Mouse (Mus musculus): ENCODE measurements around the gene Ush2a. TPM values are rescaled to one million over a fixed set of nuclear protein-coding genes. Genes with fewer than 3 reads are reported as not detected.

Ush2a gene
- polyA plus RNA-seq, 1 experiment from 2014 or later = 0.01 TPM

- 82% methylated on average over 8 of the region's 8 CpGs for WGBS
- TF ChIP-seq CTCF (IDR thresholded peaks at IDR 0.05; ENCODE audit: low read depth) = no peak
Observed at GRCm38 (mm10) chr1:188518792-188519191, 257.0 kb downstream of the Ush2a start.

GRCm38 (mm10) chr1:188527451-188527850 is 265.6 kb downstream of the Ush2a start:
- TF ChIP-seq CTCF (IDR thresholded peaks at IDR 0.05; ENCODE audit: low read depth) = no peak
- Histone ChIP-seq H3K9me3 (ENCODE audit: control insufficient read depth) (no peaks in the 10 kb centered on the region), H3K27me3 (replicated peaks; ENCODE audit: control insufficient read depth, insufficient read depth, low read length) (no peaks in the 10 kb centered on the region), H3K9ac (ENCODE audit: low read depth, low read length) (no peak overlapping the region), H3K4me1 (replicated peaks; ENCODE audit: control insufficient read depth, insufficient read depth, low read length) (no peaks in the 10 kb centered on the region), H3K4me2 (replicated peaks; ENCODE audit: low read depth) (no peak overlapping the region), H3K36me3 (ENCODE audit: control insufficient read depth, insufficient read depth) (no peaks in the 10 kb centered on the region), H3K4me3 (ENCODE audit: low read depth, low read length) (no peak overlapping the region), H3K27ac (ENCODE audit: low read depth, low read length) (no peak overlapping the region)
- no peak for ATAC-seq
- WGBS = 60% methylated on average over 3 of the region's 3 CpGs

More at GRCm38 (mm10) chr1:188518792-188519191, 257.0 kb downstream of the Ush2a start:
- no peak for ATAC-seq
- Histone ChIP-seq H3K9ac (ENCODE audit: low read depth, low read length) (no peak overlapping the region), H3K4me2 (replicated peaks; ENCODE audit: low read depth) (no peak overlapping the region), H3K4me3 (ENCODE audit: low read depth, low read length) (no peak overlapping the region), H3K4me1 (replicated peaks; ENCODE audit: control insufficient read depth, insufficient read depth, low read length) (no peaks in the 10 kb centered on the region), H3K9me3 (ENCODE audit: control insufficient read depth) (no peaks in the 10 kb centered on the region), H3K36me3 (ENCODE audit: control insufficient read depth, insufficient read depth) (no peaks in the 10 kb centered on the region), H3K27ac (ENCODE audit: low read depth, low read length) (no peak overlapping the region), H3K27me3 (replicated peaks; ENCODE audit: control insufficient read depth, insufficient read depth, low read length) (no peaks in the 10 kb centered on the region)

- Histone ChIP-seq H3K27ac (ENCODE audit: low read depth, low read length) (no peak overlapping the region), H3K4me2 (replicated peaks; ENCODE audit: low read depth) (no peak overlapping the region), H3K36me3 (ENCODE audit: control insufficient read depth, insufficient read depth) (no peaks in the 10 kb centered on the region), H3K9me3 (ENCODE audit: control insufficient read depth) (no peaks in the 10 kb centered on the region), H3K4me1 (replicated peaks; ENCODE audit: control insufficient read depth, insufficient read depth, low read length) (no peaks in the 10 kb centered on the region), H3K4me3 (ENCODE audit: low read depth, low read length) (no peak overlapping the region), H3K9ac (ENCODE audit: low read depth, low read length) (no peak overlapping the region), H3K27me3 (replicated peaks; ENCODE audit: control insufficient read depth, insufficient read depth, low read length) (no peaks in the 10 kb centered on the region)
- TF ChIP-seq CTCF (IDR thresholded peaks at IDR 0.05; ENCODE audit: low read depth) = no peak
- WGBS = 94% methylated on average over 6 of the region's 6 CpGs
- ATAC-seq = no peak
Observed at GRCm38 (mm10) chr1:188529606-188530131, 267.8 kb downstream of the Ush2a start.

GRCm38 (mm10) chr1:188537021-188537420 is 275.2 kb downstream of the Ush2a start:
- 73% methylated on average over 1 of the region's 1 CpGs for WGBS
- Histone ChIP-seq H3K36me3 (ENCODE audit: control insufficient read depth, insufficient read depth) (no peaks in the 10 kb centered on the region), H3K27ac (ENCODE audit: low read depth, low read length) (no peak overlapping the region), H3K27me3 (replicated peaks; ENCODE audit: control insufficient read depth, insufficient read depth, low read length) (no peaks in the 10 kb centered on the region), H3K4me1 (replicated peaks; ENCODE audit: control insufficient read depth, insufficient read depth, low read length) (no peaks in the 10 kb centered on the region), H3K4me2 (replicated peaks; ENCODE audit: low read depth) (no peak overlapping the region), H3K9me3 (ENCODE audit: control insufficient read depth) (no peaks in the 10 kb centered on the region), H3K9ac (ENCODE audit: low read depth, low read length) (no peak overlapping the region), H3K4me3 (ENCODE audit: low read depth, low read length) (no peak overlapping the region)
- no peak for ATAC-seq
- no peak for TF ChIP-seq CTCF (IDR thresholded peaks at IDR 0.05; ENCODE audit: low read depth)

GRCm38 (mm10) chr1:188539621-188540020 is 277.8 kb downstream of the Ush2a start:
- Histone ChIP-seq H3K4me1 (replicated peaks; ENCODE audit: control insufficient read depth, insufficient read depth, low read length) (no peaks in the 10 kb centered on the region), H3K36me3 (ENCODE audit: control insufficient read depth, insufficient read depth) (no peaks in the 10 kb centered on the region), H3K9me3 (ENCODE audit: control insufficient read depth) (no peaks in the 10 kb centered on the region), H3K4me2 (replicated peaks; ENCODE audit: low read depth) (no peak overlapping the region), H3K4me3 (ENCODE audit: low read depth, low read length) (no peak overlapping the region), H3K27ac (ENCODE audit: low read depth, low read length) (no peak overlapping the region), H3K27me3 (replicated peaks; ENCODE audit: control insufficient read depth, insufficient read depth, low read length) (no peaks in the 10 kb centered on the region), H3K9ac (ENCODE audit: low read depth, low read length) (no peak overlapping the region)
- no peak for ATAC-seq
- WGBS = 94% methylated on average over 5 of the region's 5 CpGs
- TF ChIP-seq CTCF (IDR thresholded peaks at IDR 0.05; ENCODE audit: low read depth) = no peak

GRCm38 (mm10) chr1:188541492-188541891 is 279.7 kb downstream of the Ush2a start:
- no peak overlapping the region for H3K9ac ChIP-seq (ENCODE audit: low read depth, low read length)
- no peak overlapping the region for H3K4me3 ChIP-seq (ENCODE audit: low read depth, low read length)
- ATAC-seq = no peak
- 96% methylated on average over 3 of the region's 3 CpGs for WGBS
- H3K9me3 ChIP-seq (ENCODE audit: control insufficient read depth) = no peaks in the 10 kb centered on the region
- TF ChIP-seq CTCF (IDR thresholded peaks at IDR 0.05; ENCODE audit: low read depth) = no peak
- no peaks in the 10 kb centered on the region for H3K4me1 ChIP-seq (replicated peaks; ENCODE audit: control insufficient read depth, insufficient read depth, low read length)
- H3K36me3 ChIP-seq (ENCODE audit: control insufficient read depth, insufficient read depth) = no peaks in the 10 kb centered on the region
- H3K27ac ChIP-seq (ENCODE audit: low read depth, low read length) = no peak overlapping the region
- H3K27me3 ChIP-seq (replicated peaks; ENCODE audit: control insufficient read depth, insufficient read depth, low read length) = no peaks in the 10 kb centered on the region
- no peak overlapping the region for H3K4me2 ChIP-seq (replicated peaks; ENCODE audit: low read depth)

GRCm38 (mm10) chr1:188543364-188543763 is 281.5 kb downstream of the Ush2a start:
- Histone ChIP-seq H3K36me3 (ENCODE audit: control insufficient read depth, insufficient read depth) (no peaks in the 10 kb centered on the region), H3K4me2 (replicated peaks; ENCODE audit: low read depth) (no peak overlapping the region), H3K9ac (ENCODE audit: low read depth, low read length) (no peak overlapping the region), H3K4me1 (replicated peaks; ENCODE audit: control insufficient read depth, insufficient read depth, low read length) (no peaks in the 10 kb centered on the region), H3K9me3 (ENCODE audit: control insufficient read depth) (no peaks in the 10 kb centered on the region), H3K27ac (ENCODE audit: low read depth, low read length) (no peak overlapping the region), H3K27me3 (replicated peaks; ENCODE audit: control insufficient read depth, insufficient read depth, low read length) (no peaks in the 10 kb centered on the region), H3K4me3 (ENCODE audit: low read depth, low read length) (no peak overlapping the region)
- 6% methylated on average over 1 of the region's 1 CpGs for whole genome bisulfite sequencing
- TF ChIP-seq CTCF (IDR thresholded peaks at IDR 0.05; ENCODE audit: low read depth) = no peak
- no peak for ATAC-seq

Data from intestine, postnatal 0 days (tissue).